In genomic region chr14:117938554-117938953, GRCm38 (mm10) we compare ENCODE assay signal across 9 mouse cellular contexts.
DNase-seq lines count a peak whose midpoint lies in the region; ATAC-seq lines count a peak whose summit lies in the region.
"Had no signal": no experiment of that assay in that cellular context is flagged by ENCODE, and none has a peak within 500 bp of the region (broad histone marks: within the 10 kb centered on the region; RNA-seq: fewer than 3 reads in every experiment).

No protein-coding gene starts in this region.

- peak; percentile 48 to 76 for DNase-seq in cerebellum, postnatal 14 days
- DNase-seq in cerebellum, adult 11-12 months: no peak
- peak; percentile 93 for DNase-seq in midbrain, embryonic 11.5 days (ENCODE audit: low spot score, missing footprints)
- DNase-seq in embryo, embryonic 10 days (ENCODE audit: low spot score): peak; percentile 60
- DNase-seq in kidney, postnatal 10 days: peak; percentile 69
- peak; percentile 40 for DNase-seq in retina, postnatal 7 days (ENCODE audit: low read depth, low spot score)
- no peak for DNase-seq in frontal cortex, postnatal 14 days (ENCODE audit: low spot score in 2 of 2)

- no peak overlapping the region for H3K9ac ChIP-seq in midbrain, embryonic 11.5 days (ENCODE audit: low read length)
- no peak overlapping the region for H3K9ac ChIP-seq in midbrain, embryonic 13.5 days (replicated peaks)
- H3K9ac ChIP-seq: midbrain, embryonic 12.5 days had no signal

- H3K27me3 ChIP-seq in midbrain, embryonic 11.5 days (ENCODE audit: control insufficient read depth, insufficient read depth, low read length): no peaks in the 10 kb centered on the region
- H3K27me3 ChIP-seq in midbrain, embryonic 13.5 days: 0 out of 2 replicates have a peak, but pooled peaks cover 3% of the 10 kb centered on the region

- H3K9me3 ChIP-seq in midbrain, embryonic 11.5 days (ENCODE audit: control insufficient read depth, low read length): no peaks in the 10 kb centered on the region
- H3K9me3 ChIP-seq in midbrain, embryonic 13.5 days: no peaks in the 10 kb centered on the region
- H3K9me3 ChIP-seq: midbrain, embryonic 12.5 days had no signal

- WGBS in midbrain, embryonic 11.5 days: 46% methylated on average over 2 of the region's 2 CpGs
- WGBS in midbrain, embryonic 13.5 days: 33% methylated on average over 2 of the region's 2 CpGs

- no peak overlapping the region for H3K27ac ChIP-seq in midbrain, embryonic 11.5 days (ENCODE audit: low read depth, low read length)
- H3K27ac ChIP-seq in midbrain, embryonic 13.5 days: no peak overlapping the region
- H3K27ac ChIP-seq: midbrain, embryonic 12.5 days had no signal

- peak; percentile 13; the same call in 1 of the 2 replicates for ATAC-seq in midbrain, embryonic 11.5 days (ENCODE audit: low FRiP score)
- ATAC-seq in midbrain, embryonic 13.5 days: no peak; the same call in 1 of the 2 replicates

- H3K4me1 ChIP-seq in midbrain, embryonic 11.5 days (ENCODE audit: control insufficient read depth, insufficient read depth, low read length): peaks cover 11% of the 10 kb centered on the region
- H3K4me1 ChIP-seq in midbrain, embryonic 13.5 days (replicated peaks): 0 out of 2 replicates have a peak, but pooled peaks cover 12% of the 10 kb centered on the region

- no peak overlapping the region for H3K4me3 ChIP-seq in midbrain, embryonic 11.5 days (ENCODE audit: low read depth, low read length)
- no peak overlapping the region for H3K4me3 ChIP-seq in midbrain, embryonic 13.5 days (replicated peaks)
- H3K4me3 ChIP-seq: midbrain, embryonic 12.5 days had no signal

- no peak overlapping the region for H3K4me2 ChIP-seq in midbrain, embryonic 11.5 days
- no peak overlapping the region for H3K4me2 ChIP-seq in midbrain, embryonic 13.5 days (replicated peaks)
- H3K4me2 ChIP-seq: midbrain, embryonic 12.5 days had no signal

- H3K36me3 ChIP-seq in midbrain, embryonic 11.5 days (ENCODE audit: control insufficient read depth, insufficient read depth, low read length): no peaks in the 10 kb centered on the region
- no peaks in the 10 kb centered on the region for H3K36me3 ChIP-seq in midbrain, embryonic 13.5 days
- H3K36me3 ChIP-seq: midbrain, embryonic 12.5 days had no signal

Comparison
In these comparisons a context has a peak if more than half of its experiments do, and no peak if none do; other contexts are left out.
1. DNase-seq: peak in cerebellum, postnatal 14 days (2 of 2), midbrain, embryonic 11.5 days (single experiment), embryo, embryonic 10 days (single experiment), kidney, postnatal 10 days (single experiment) and retina, postnatal 7 days (single experiment); none in cerebellum, adult 11-12 months (single experiment) and frontal cortex, postnatal 14 days (0 of 2).